Mouse (Mus musculus) 416B (cell line): ENCODE data around the gene Pappa.

ENCODE experiments used
- DNase-seq: peaks from one replicate; pipeline ENCODE4 v3.0.0; 2011; ENCODE audit warnings: low read depth

The Pappa gene

GRCm38 (mm10) chr4:65328486-65329308 is 204.7 kb downstream of the Pappa start:
- DNase-seq, result no peak

GRCm38 (mm10) chr4:65333718-65334117 is 209.7 kb downstream of the Pappa start:
- no peak for DNase-seq

- no peak for DNase-seq
Observed at GRCm38 (mm10) chr4:65341766-65342165, 217.8 kb downstream of the Pappa start.

- DNase-seq, result no peak
Observed at GRCm38 (mm10) chr4:65350521-65350920, 226.5 kb downstream of the Pappa start.

- DNase-seq, result no peak
Observed at GRCm38 (mm10) chr4:65354580-65354979, 230.6 kb downstream of the Pappa start.

- DNase-seq, result no peak
Observed at GRCm38 (mm10) chr4:65367135-65367534, 243.2 kb downstream of the Pappa start.

- no peak for DNase-seq
Observed at GRCm38 (mm10) chr4:65372731-65373130, 248.8 kb downstream of the Pappa start.

GRCm38 (mm10) chr4:65373841-65374240 is 249.9 kb downstream of the Pappa start:
- DNase-seq, result no peak

- no peak for DNase-seq
Observed at GRCm38 (mm10) chr4:65376571-65376970, 252.6 kb downstream of the Pappa start.

- no peak for DNase-seq
Observed at GRCm38 (mm10) chr4:65379461-65379860, 255.5 kb downstream of the Pappa start.

GRCm38 (mm10) chr4:65383070-65383469 is 259.1 kb downstream of the Pappa start:
- no peak for DNase-seq

- DNase-seq, result no peak
Observed at GRCm38 (mm10) chr4:65391001-65391400, 267.0 kb downstream of the Pappa start.

GRCm38 (mm10) chr4:65396806-65397205 is 272.8 kb downstream of the Pappa start:
- no peak for DNase-seq

GRCm38 (mm10) chr4:65399457-65399856 is 275.5 kb downstream of the Pappa start:
- no peak for DNase-seq

GRCm38 (mm10) chr4:65402286-65402685 is 278.3 kb downstream of the Pappa start:
- no peak for DNase-seq

- no peak for DNase-seq
Observed at GRCm38 (mm10) chr4:65402836-65403634, 279.1 kb downstream of the Pappa start.
